In the genomic region with DNA sequence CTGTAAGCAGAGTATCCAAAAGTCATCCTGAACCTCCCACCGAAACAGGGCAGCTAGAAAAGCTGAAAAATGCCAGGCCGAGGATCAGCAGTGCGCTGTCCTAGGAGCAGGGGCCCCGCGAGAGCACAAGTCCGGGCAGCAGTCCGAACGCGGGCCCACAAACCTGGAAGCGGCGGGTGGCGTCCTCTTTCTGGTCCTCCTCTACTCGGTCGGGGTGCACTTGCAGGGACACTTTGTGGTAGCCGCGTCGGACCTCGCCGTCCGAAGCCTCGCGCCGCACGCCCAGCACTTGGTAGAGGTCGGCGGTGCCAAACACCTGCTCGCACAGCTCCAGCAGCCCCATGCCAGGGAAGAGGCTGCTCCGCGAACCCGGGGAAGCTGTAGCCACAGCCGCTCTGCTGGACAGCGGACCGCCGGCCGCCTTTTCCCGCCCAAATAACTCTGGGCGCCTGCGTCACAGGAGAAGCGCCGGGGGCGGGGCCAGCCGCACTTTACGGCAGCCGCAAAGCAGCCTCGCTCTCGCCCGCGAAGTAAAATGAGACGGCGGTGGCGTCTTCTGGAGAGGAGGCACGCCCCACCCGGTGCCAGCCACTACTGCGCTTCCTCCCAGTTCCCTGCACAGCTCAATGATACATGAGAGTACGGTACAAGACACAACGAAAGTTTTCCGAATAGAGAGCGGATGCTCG, we compare ENCODE assay signal across 8 mouse cellular contexts. TPM values are rescaled to one million over a fixed set of nuclear protein-coding genes. Genes with fewer than 3 reads are reported as not detected.
A peak's percentile ranks its signal among the peaks of the same experiment; 100 is the strongest.
DNase-seq lines count a peak whose midpoint lies in the region; ATAC-seq lines count a peak whose summit lies in the region.

A gene (minus strand): TSS at position 470 of the 689 bp plus-strand sequence.

- H3K4me1 ChIP-seq in embryonic facial prominence, embryonic 14.5 days (ENCODE audit: control insufficient read depth, insufficient read depth, low read length) = peaks cover 23% of the 10 kb centered on the region
- peaks cover 21% of the 10 kb centered on the region for H3K4me1 ChIP-seq in kidney, embryonic 14.5 days (ENCODE audit: control insufficient read depth, insufficient read depth, low read length)
- peaks cover 25% of the 10 kb centered on the region for H3K4me1 ChIP-seq in limb, embryonic 15.5 days

- under 1% methylated on average over 40 of the region's 59 CpGs for WGBS in embryonic facial prominence, embryonic 14.5 days
- WGBS in kidney, embryonic 14.5 days = under 1% methylated on average over 59 of the region's 59 CpGs
- under 1% methylated on average over 59 of the region's 59 CpGs for WGBS in limb, embryonic 15.5 days

- H3K9ac ChIP-seq in embryonic facial prominence, embryonic 14.5 days (ENCODE audit: low read depth, low read length) = peak within 1 kb of the TSS; percentile 76
- H3K9ac ChIP-seq in kidney, embryonic 14.5 days (ENCODE audit: low read depth, low read length) = peak within 1 kb of the TSS; percentile 62
- peak within 1 kb of the TSS; percentile 38 for H3K9ac ChIP-seq in limb, embryonic 15.5 days

- DNase-seq in 3T3-L1 (ENCODE audit: low read depth, low spot score) = peak; percentile 86
- peak; percentile 85 to 91 for DNase-seq in adrenal gland, postnatal 4 days (ENCODE audit: low spot score in 2 of 2)
- peak; percentile 96 for DNase-seq in embryonic facial prominence, embryonic 14.5 days (ENCODE audit: low spot score)
- peak; percentile 88 to 94 for DNase-seq in heart, adult 9 months (ENCODE audit: low spot score in 2 of 2)
- DNase-seq in monocyte, adult 2 months (ENCODE audit: low read depth in 1 of 2, low spot score in 2 of 2) = peak; percentile 86 to 89
- DNase-seq in spleen, postnatal 36 days (ENCODE audit: low spot score in 2 of 2) = peak; percentile 93 to 94

- no peaks in the 10 kb centered on the region for H3K27me3 ChIP-seq in embryonic facial prominence, embryonic 14.5 days (replicated peaks; ENCODE audit: control insufficient read depth, insufficient read depth, low read length)
- no peaks in the 10 kb centered on the region for H3K27me3 ChIP-seq in kidney, embryonic 14.5 days (ENCODE audit: control insufficient read depth, insufficient read depth, low read length)
- no peaks in the 10 kb centered on the region for H3K27me3 ChIP-seq in limb, embryonic 15.5 days

- ATAC-seq in embryonic facial prominence, embryonic 14.5 days (ENCODE audit: low read depth) = peak; percentile 76
- ATAC-seq in kidney, embryonic 14.5 days (ENCODE audit: low FRiP score, low TSS enrichment) = peak; percentile 80
- ATAC-seq in limb, embryonic 15.5 days (ENCODE audit: insufficient number of reproducible peaks, low FRiP score, low TSS enrichment, low read depth) = peak; percentile 74

- no peaks in the 10 kb centered on the region for H3K9me3 ChIP-seq in embryonic facial prominence, embryonic 14.5 days (ENCODE audit: control insufficient read depth, low read length)
- no peaks in the 10 kb centered on the region for H3K9me3 ChIP-seq in kidney, embryonic 14.5 days (ENCODE audit: control insufficient read depth, low read length)
- H3K9me3 ChIP-seq in limb, embryonic 15.5 days = no peaks in the 10 kb centered on the region

- peak within 1 kb of the TSS; percentile 67 for H3K4me2 ChIP-seq in embryonic facial prominence, embryonic 14.5 days (ENCODE audit: low read depth, low read length)
- peak within 1 kb of the TSS; percentile 51 for H3K4me2 ChIP-seq in kidney, embryonic 14.5 days (replicated peaks; ENCODE audit: low read depth, low read length)
- H3K4me2 ChIP-seq in limb, embryonic 15.5 days = peak within 1 kb of the TSS; percentile 66

- H3K4me3 ChIP-seq in embryonic facial prominence, embryonic 14.5 days (ENCODE audit: low read depth, low read length) = peak within 1 kb of the TSS; percentile 66
- H3K4me3 ChIP-seq in kidney, embryonic 14.5 days (ENCODE audit: low read length) = peak within 1 kb of the TSS; percentile 53
- peak within 1 kb of the TSS; percentile 63 for H3K4me3 ChIP-seq in limb, embryonic 15.5 days

- peak within 1 kb of the TSS; percentile 72 for H3K27ac ChIP-seq in embryonic facial prominence, embryonic 14.5 days (replicated peaks; ENCODE audit: low read depth, low read length)
- H3K27ac ChIP-seq in kidney, embryonic 14.5 days (ENCODE audit: low read depth, low read length) = peak within 1 kb of the TSS; percentile 49; the same call in 1 of the 2 replicates
- peak within 1 kb of the TSS; percentile 79 for H3K27ac ChIP-seq in limb, embryonic 15.5 days

- H3K36me3 ChIP-seq in embryonic facial prominence, embryonic 14.5 days (ENCODE audit: control insufficient read depth, insufficient read depth, low read length) = peaks cover 51% of the 10 kb centered on the region
- peaks cover 41% of the 10 kb centered on the region for H3K36me3 ChIP-seq in kidney, embryonic 14.5 days (ENCODE audit: control insufficient read depth, insufficient read depth, low read length)
- H3K36me3 ChIP-seq in limb, embryonic 15.5 days = peaks cover 38% of the 10 kb centered on the region

RNA-seq across cellular contexts. Expression of the gene that starts here (rescaled TPM):
- 10 to 100 TPM; 58.4 to 62.8 TPM for total RNA-seq in adrenal gland, postnatal 4 days (2021)
- 141 and 155 TPM in 2 replicates for polyA plus RNA-seq in embryonic facial prominence, embryonic 14.5 days (2014; fragmentation: Nextera tagmentation; extraction: Ambion mirVana)
- polyA plus RNA-seq in kidney, embryonic 14.5 days (2014; fragmentation: Nextera tagmentation; extraction: Ambion mirVana) = 137 and 153 TPM in 2 replicates
- polyA plus RNA-seq in limb, embryonic 15.5 days (2015; fragmentation: Nextera tagmentation; extraction: Ambion mirVana) = 164 and 168 TPM in 2 replicates

Comparison
In these comparisons a context has a peak if more than half of its experiments do, and no peak if none do; other contexts are left out.
1. Peak in every context shown above with its lines: DNase-seq, ATAC-seq, H3K4me3 ChIP-seq and H3K27ac ChIP-seq.